8 mouse cellular contexts compared by ENCODE assay signal in the genomic region with DNA sequence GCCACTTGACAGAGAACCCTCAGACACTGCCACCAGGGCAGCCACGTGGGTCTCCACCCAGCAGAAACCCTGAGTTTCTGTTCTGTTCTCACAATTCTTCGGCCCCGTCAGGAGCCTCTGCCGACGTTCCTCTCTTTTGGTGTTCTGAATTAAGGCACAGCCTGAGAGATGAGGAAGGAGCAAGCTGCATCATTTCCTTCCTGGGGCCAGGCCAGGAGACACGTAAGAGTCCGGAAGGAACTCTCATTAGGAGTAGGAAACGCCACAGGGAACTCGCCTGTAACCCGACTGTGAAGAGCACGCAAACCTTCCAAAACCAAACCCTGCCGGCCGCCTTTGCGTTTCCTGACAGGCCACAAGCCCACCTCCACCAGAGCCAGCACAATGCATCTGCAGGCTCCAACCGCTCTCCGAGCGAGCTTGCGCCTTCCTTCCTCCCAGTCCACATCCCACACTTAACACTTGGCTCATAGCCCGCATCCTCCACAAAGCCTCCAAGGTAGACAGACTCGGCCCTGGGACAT. TPM values are rescaled to one million over a fixed set of nuclear protein-coding genes. Genes with fewer than 3 reads are reported as not detected.
DNase-seq lines count a peak whose midpoint lies in the region; ATAC-seq lines count a peak whose summit lies in the region.

No protein-coding gene starts in this region.

- no peak overlapping the region for H3K9ac ChIP-seq in forebrain, embryonic 11.5 days (ENCODE audit: low read length)
- no peak overlapping the region for H3K9ac ChIP-seq in forebrain, embryonic 12.5 days
- H3K9ac ChIP-seq in heart, embryonic 12.5 days, result no peak overlapping the region

- no peaks in the 10 kb centered on the region for H3K4me1 ChIP-seq in forebrain, embryonic 11.5 days (replicated peaks; ENCODE audit: control insufficient read depth, insufficient read depth, low read length)
- H3K4me1 ChIP-seq in forebrain, embryonic 12.5 days, result no peaks in the 10 kb centered on the region
- peaks cover 46% of the 10 kb centered on the region for H3K4me1 ChIP-seq in heart, embryonic 12.5 days (replicated peaks)

- no peaks in the 10 kb centered on the region for H3K9me3 ChIP-seq in forebrain, embryonic 11.5 days (ENCODE audit: control insufficient read depth, low read length)
- no peaks in the 10 kb centered on the region for H3K9me3 ChIP-seq in forebrain, embryonic 12.5 days
- no peaks in the 10 kb centered on the region for H3K9me3 ChIP-seq in heart, embryonic 12.5 days (replicated peaks)

- H3K27ac ChIP-seq in forebrain, embryonic 11.5 days (ENCODE audit: low read depth, low read length), result no peak overlapping the region
- H3K27ac ChIP-seq in forebrain, embryonic 12.5 days, result no peak overlapping the region
- H3K27ac ChIP-seq in heart, embryonic 12.5 days (ENCODE audit: poor library complexity, severe bottlenecking), result peak overlapping the region; percentile 48; the same call in 1 of the 2 replicates

- ATAC-seq in forebrain, embryonic 11.5 days (replicated peaks; ENCODE audit: low FRiP score), result no peak
- ATAC-seq in forebrain, embryonic 12.5 days (ENCODE audit: low FRiP score), result no peak
- ATAC-seq in heart, embryonic 12.5 days (ENCODE audit: insufficient number of reproducible peaks, low FRiP score), result peak; percentile 60
- ATAC-seq in megakaryocyte progenitor cell, adult 5-6 weeks (replicated peaks; ENCODE audit: poor library complexity), result peak; percentile 76

- 87% methylated on average over 20 of the region's 20 CpGs for WGBS in forebrain, embryonic 11.5 days
- WGBS in forebrain, embryonic 12.5 days, result 91% methylated on average over 20 of the region's 20 CpGs
- WGBS in heart, embryonic 12.5 days, result 54% methylated on average over 20 of the region's 20 CpGs

- H3K36me3 ChIP-seq in forebrain, embryonic 11.5 days (ENCODE audit: control insufficient read depth, insufficient read depth, low read length), result no peaks in the 10 kb centered on the region
- H3K36me3 ChIP-seq in forebrain, embryonic 12.5 days (replicated peaks), result no peaks in the 10 kb centered on the region
- no peaks in the 10 kb centered on the region for H3K36me3 ChIP-seq in heart, embryonic 12.5 days

- H3K4me3 ChIP-seq in forebrain, embryonic 11.5 days (ENCODE audit: low read depth, low read length), result no peak overlapping the region
- no peak overlapping the region for H3K4me3 ChIP-seq in forebrain, embryonic 12.5 days (replicated peaks)
- H3K4me3 ChIP-seq in heart, embryonic 12.5 days, result no peak overlapping the region

- no peak overlapping the region for H3K4me2 ChIP-seq in forebrain, embryonic 11.5 days (ENCODE audit: low read depth, low read length, severe bottlenecking)
- no peak overlapping the region for H3K4me2 ChIP-seq in forebrain, embryonic 12.5 days
- 0 out of 2 replicates have a peak overlapping the region, but pooled peaks have one; percentile 27 for H3K4me2 ChIP-seq in heart, embryonic 12.5 days

- peak; percentile 49 for DNase-seq in forebrain, embryonic 11.5 days (ENCODE audit: low spot score)
- DNase-seq in adrenal gland, postnatal 14 days, result peak; percentile 74
- peak; percentile 11 to 85 for DNase-seq in left cerebral cortex, postnatal 10 days (ENCODE audit: extremely low spot score in 1 of 2, low spot score in 2 of 2)
- DNase-seq in thymus, postnatal 25 days, result peak; percentile 34
- no peak for DNase-seq in cerebellum, adult 18-20 months

- no peaks in the 10 kb centered on the region for H3K27me3 ChIP-seq in forebrain, embryonic 11.5 days (ENCODE audit: control insufficient read depth, insufficient read depth, low read length)
- no peaks in the 10 kb centered on the region for H3K27me3 ChIP-seq in forebrain, embryonic 12.5 days
- H3K27me3 ChIP-seq in heart, embryonic 12.5 days (replicated peaks), result no peaks in the 10 kb centered on the region

- intact Hi-C loops in left cerebral cortex, postnatal 10 days (cut with DNase I), result no loop called here

RNA-seq across cellular contexts. Expression of a gene that starts 44.7 kb away (rescaled TPM):
- 28.8 and 28.9 TPM in 2 replicates for polyA plus RNA-seq in forebrain, embryonic 11.5 days (2014; fragmentation: Nextera tagmentation; extraction: Ambion mirVana)
- 24.4 and 25.9 TPM in 2 replicates for polyA plus RNA-seq in forebrain, embryonic 12.5 days (2016; fragmentation: Nextera tagmentation; extraction: Ambion mirVana)
- 97.6 and 106 TPM in 2 replicates for total RNA-seq in adrenal gland, postnatal 14 days (2021)
- 48.0 and 48.6 TPM in 2 replicates for polyA plus RNA-seq in heart, embryonic 12.5 days (2016; fragmentation: Nextera tagmentation; extraction: Ambion mirVana)
- total RNA-seq in left cerebral cortex, postnatal 10 days (2021), result 10 to 100 TPM; 22.5 to 26.4 TPM
- 0.02 and 0.10 TPM in 2 replicates for total RNA-seq in megakaryocyte progenitor cell, adult 5-6 weeks (2015)
- total RNA-seq in megakaryocyte progenitor cell, adult 5-6 weeks (2017), result not detected in 2 replicates

Comparison
In these comparisons a context has a peak if more than half of its experiments do, and no peak if none do; other contexts are left out.
1. ATAC-seq: peak in heart, embryonic 12.5 days (single experiment) and megakaryocyte progenitor cell, adult 5-6 weeks (single experiment); none in forebrain, embryonic 11.5 days (single experiment) and forebrain, embryonic 12.5 days (single experiment).
2. DNase-seq: peak in forebrain, embryonic 11.5 days (single experiment), adrenal gland, postnatal 14 days (single experiment), left cerebral cortex, postnatal 10 days (2 of 2) and thymus, postnatal 25 days (single experiment); none in cerebellum, adult 18-20 months (0 of 2).
3. RNA of a gene that starts 44.7 kb away (total RNA-seq): 97.6 to 106 TPM in adrenal gland, postnatal 14 days and 22.5 to 26.4 TPM in left cerebral cortex, postnatal 10 days; 0.02 to 0.10 TPM in megakaryocyte progenitor cell, adult 5-6 weeks; every median in the first group is over 10 times any median in the second.